Mouse (Mus musculus): ENCODE data around the gene Man1c1. TPM values are rescaled to one million over a fixed set of nuclear protein-coding genes. Genes with fewer than 3 reads are reported as not detected.

Man1c1 gene
- polyA plus RNA-seq, 1 experiment from 2014 or later, result 2.3 TPM

Small RNAs within 50 kb of the gene (microRNA-seq; reads per million reads assigned to microRNA genes)
- not detected for gene Mir6403

Other genes with a start within 250 kb of the Man1c1 start
- gene Stmn1, start 236.0 kb downstream of the Man1c1 start, polyA plus RNA-seq (2016; fragmentation: Nextera tagmentation; extraction: Ambion mirVana), result 2,040 and 2,174 TPM in 2 replicates
- 2.7 and 3.1 TPM in 2 replicates for gene Paqr7, start 207.6 kb downstream of the Man1c1 start, polyA plus RNA-seq (2016; fragmentation: Nextera tagmentation; extraction: Ambion mirVana)
- gene Aunip, start 193.3 kb downstream of the Man1c1 start, polyA plus RNA-seq (2016; fragmentation: Nextera tagmentation; extraction: Ambion mirVana), result 30.3 and 32.8 TPM in 2 replicates
- 113 and 115 TPM in 2 replicates for gene Mtfr1l, start 168.9 kb downstream of the Man1c1 start, polyA plus RNA-seq (2016; fragmentation: Nextera tagmentation; extraction: Ambion mirVana)
- gene Selenon, start 152.1 kb downstream of the Man1c1 start, polyA plus RNA-seq (2016; fragmentation: Nextera tagmentation; extraction: Ambion mirVana), result 8.3 and 9.3 TPM in 2 replicates
- gene Ldlrap1, start 63.7 kb upstream of the Man1c1 start, polyA plus RNA-seq (2016; fragmentation: Nextera tagmentation; extraction: Ambion mirVana), result 9.6 and 11.8 TPM in 2 replicates
- gene Maco1, start 149.1 kb upstream of the Man1c1 start, polyA plus RNA-seq (2016; fragmentation: Nextera tagmentation; extraction: Ambion mirVana), result 33.0 and 35.0 TPM in 2 replicates
- gene Rhd, start 160.2 kb upstream of the Man1c1 start, polyA plus RNA-seq (2016; fragmentation: Nextera tagmentation; extraction: Ambion mirVana), result 10.6 and 14.5 TPM in 2 replicates
- gene Tmem50a, start 210.7 kb upstream of the Man1c1 start, polyA plus RNA-seq (2016; fragmentation: Nextera tagmentation; extraction: Ambion mirVana), result 107 and 112 TPM in 2 replicates
- gene Rsrp1, start 219.3 kb upstream of the Man1c1 start, polyA plus RNA-seq (2016; fragmentation: Nextera tagmentation; extraction: Ambion mirVana), result 278 and 295 TPM in 2 replicates
- 64.4 and 65.9 TPM in 2 replicates for gene Syf2, start 226.6 kb upstream of the Man1c1 start, polyA plus RNA-seq (2016; fragmentation: Nextera tagmentation; extraction: Ambion mirVana)

Data from forebrain, embryonic 10.5 days (tissue).